Mouse (Mus musculus) neural tube, embryonic 12.5 days (tissue): ENCODE measurements at regions not wholly inside any gene's neighbourhood (a gene's known extent, or its start where the extent isn't known, plus 50 kb on each side); places are given as distances from the start of the nearest gene placed in this dataset.

ENCODE experiments used
- ATAC-seq: fragments of 200-750 bp; cut with Nextera tagmentation; 2 replicates; pipeline ENCODE4 v1.8.0; 2017; ENCODE audit warnings: low read depth, mild to moderate bottlenecking, moderate TSS enrichment, moderate library complexity; ENCODE audit not compliant: low FRiP score
- H3K27ac ChIP-seq: fragments of 300-500 bp; sonication (generic); 2 replicates; pipeline ENCODE4 v1.5.1; 2016
- H3K27me3 ChIP-seq: fragments of 300-500 bp; sonication (generic); replicated peaks from 2 replicates; pipeline ENCODE4 v1.6.1; 2016; ENCODE audit warnings: mild to moderate bottlenecking
- H3K36me3 ChIP-seq: fragments of 300-500 bp; sonication (generic); 2 replicates; pipeline ENCODE4 v1.6.1; 2016; ENCODE audit warnings: mild to moderate bottlenecking
- H3K4me1 ChIP-seq: fragments of 300-500 bp; sonication (generic); 2 replicates; pipeline ENCODE4 v1.6.1; 2016
- H3K4me2 ChIP-seq: fragments of 300-500 bp; sonication (generic); replicated peaks from 2 replicates; pipeline ENCODE4 v1.6.1; 2016; ENCODE audit warnings: mild to moderate bottlenecking
- H3K4me3 ChIP-seq: fragments of 300-500 bp; sonication (generic); 2 replicates; pipeline ENCODE4 v1.5.1; 2016
- H3K9ac ChIP-seq: fragments of 300-500 bp; sonication (generic); 2 replicates; pipeline ENCODE4 v1.6.1; 2016; ENCODE audit warnings: mild to moderate bottlenecking
- H3K9me3 ChIP-seq: fragments of 300-500 bp; sonication (generic); 2 replicates; pipeline ENCODE4 v1.6.1; 2016; ENCODE audit warnings: mild to moderate bottlenecking
- WGBS: fragments of 180-500 bp; shearing (Covaris S2); methylation state at CpG from one replicate; pipeline ENCODE4 v1.1.7; 2016; 5-methylcytosine and 5-hydroxymethylcytosine counted together

DNA sequence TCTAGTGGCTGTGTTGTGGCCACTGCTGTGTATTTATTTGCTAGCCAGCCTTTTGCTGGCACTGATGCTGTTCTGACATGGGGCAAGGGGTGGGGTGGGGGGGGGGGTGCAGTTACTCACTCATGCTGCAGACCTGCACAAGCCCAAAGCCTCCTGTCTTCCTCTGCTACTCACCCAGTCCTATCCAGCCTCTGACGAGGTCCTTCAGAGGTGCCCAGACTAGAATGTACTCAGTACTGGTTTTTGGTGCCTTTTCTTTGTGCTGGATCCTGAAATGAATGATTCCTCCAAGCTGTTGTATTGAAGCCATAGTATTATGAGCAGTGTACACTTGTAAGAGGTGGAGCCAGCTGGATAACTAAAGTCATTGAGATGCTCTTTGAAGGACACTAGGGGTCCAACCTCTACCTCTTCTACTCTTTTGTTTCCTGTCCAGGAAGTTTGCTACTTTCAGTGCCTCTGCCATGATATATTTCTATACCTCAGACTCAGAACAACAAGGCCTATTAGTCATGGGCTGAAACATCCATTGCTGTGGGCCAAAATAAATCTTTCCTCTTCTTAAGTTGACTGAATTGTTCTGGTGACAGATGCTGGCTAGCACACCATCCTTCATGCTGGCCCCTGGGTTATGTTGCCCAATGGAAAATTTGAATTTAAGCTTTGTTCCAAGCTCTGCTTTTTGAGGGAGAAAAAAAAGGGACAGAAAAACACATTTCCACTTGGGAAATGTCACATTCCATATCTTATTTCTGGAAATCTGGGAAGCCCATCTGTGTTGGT is 128.1 kb upstream of the Gas1 start:
- ATAC-seq: no peak; the same call in 1 of the 2 replicates
- Histone ChIP-seq H3K9ac (no peak overlapping the region), H3K27me3 (no peaks in the 10 kb centered on the region), H3K4me1 (peaks cover 9% of the 10 kb centered on the region), H3K9me3 (no peaks in the 10 kb centered on the region), H3K4me2 (no peak overlapping the region), H3K4me3 (no peak overlapping the region), H3K27ac (no peak overlapping the region), H3K36me3 (no peaks in the 10 kb centered on the region)
- WGBS: 19% methylated on average over 1 of the region's 1 CpGs

DNA sequence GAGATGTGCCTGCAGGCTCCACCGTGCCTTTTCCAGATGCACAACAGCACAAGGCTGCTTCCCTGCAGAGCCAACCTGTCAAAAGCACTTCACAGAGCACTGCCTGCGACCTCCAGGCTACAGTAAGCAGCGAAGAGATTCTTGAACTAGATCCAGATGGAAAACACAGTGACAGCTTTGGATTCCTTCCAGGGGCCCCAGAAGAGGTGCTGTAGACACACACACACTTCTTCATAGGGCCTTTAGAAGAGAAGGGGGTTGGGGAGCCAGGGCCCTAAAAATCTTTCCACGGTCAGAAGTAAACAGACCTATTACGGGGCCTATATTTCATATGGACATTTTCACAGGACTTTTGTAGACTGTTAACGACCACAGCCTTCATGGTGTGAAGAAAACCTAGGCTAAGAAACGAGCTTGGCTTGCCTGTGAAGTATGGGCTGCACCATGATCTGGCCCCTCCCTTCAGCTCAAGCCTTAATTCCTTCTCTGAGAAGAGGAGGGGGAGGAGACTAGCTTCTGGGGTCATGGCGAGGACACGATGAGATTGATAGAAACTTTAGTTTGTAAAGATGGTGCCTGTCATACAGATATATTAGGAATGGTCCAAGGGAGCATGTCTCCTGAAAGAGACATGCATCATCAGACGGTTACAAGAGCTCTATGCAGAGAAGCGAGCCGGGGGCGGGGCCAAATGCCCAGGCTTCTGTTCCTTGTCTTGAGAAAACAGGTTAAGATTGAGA is 131.1 kb upstream of the Gas1 start:
- Histone ChIP-seq H3K9me3 (no peaks in the 10 kb centered on the region), H3K4me3 (no peak overlapping the region), H3K27me3 (no peaks in the 10 kb centered on the region), H3K4me1 (peaks cover 9% of the 10 kb centered on the region), H3K27ac (no peak overlapping the region), H3K4me2 (no peak overlapping the region), H3K9ac (no peak overlapping the region), H3K36me3 (no peaks in the 10 kb centered on the region)
- WGBS: 46% methylated on average over 13 of the region's 13 CpGs
- peak; percentile 67; the same call in 1 of the 2 replicates for ATAC-seq

DNA sequence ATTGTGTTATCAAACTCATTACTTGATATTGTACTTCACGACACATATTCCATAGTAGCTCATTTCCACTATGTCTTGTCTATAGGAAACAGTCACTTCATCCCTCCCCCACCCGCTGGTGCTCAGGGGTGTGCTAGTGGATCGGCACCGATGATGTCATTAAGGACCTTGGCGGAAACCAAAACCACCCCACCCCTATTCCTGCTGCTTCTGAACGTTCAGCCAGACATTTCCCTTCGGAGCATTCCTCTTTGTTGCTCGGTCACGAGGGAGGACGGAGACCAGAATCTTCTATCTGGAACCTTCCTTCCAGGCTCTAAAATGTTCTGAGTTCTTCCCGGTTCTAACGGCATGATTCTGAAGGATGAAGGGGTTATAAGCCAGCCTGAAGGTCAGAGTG is 132.3 kb upstream of the Gas1 start:
- H3K4me2 ChIP-seq: no peak overlapping the region
- 93% methylated on average over 12 of the region's 12 CpGs for WGBS
- H3K27me3 ChIP-seq: no peaks in the 10 kb centered on the region
- no peaks in the 10 kb centered on the region for H3K9me3 ChIP-seq
- H3K36me3 ChIP-seq: no peaks in the 10 kb centered on the region
- no peak overlapping the region for H3K4me3 ChIP-seq
- no peak overlapping the region for H3K27ac ChIP-seq
- H3K4me1 ChIP-seq: peaks cover 9% of the 10 kb centered on the region
- ATAC-seq: no peak
- no peak overlapping the region for H3K9ac ChIP-seq

DNA sequence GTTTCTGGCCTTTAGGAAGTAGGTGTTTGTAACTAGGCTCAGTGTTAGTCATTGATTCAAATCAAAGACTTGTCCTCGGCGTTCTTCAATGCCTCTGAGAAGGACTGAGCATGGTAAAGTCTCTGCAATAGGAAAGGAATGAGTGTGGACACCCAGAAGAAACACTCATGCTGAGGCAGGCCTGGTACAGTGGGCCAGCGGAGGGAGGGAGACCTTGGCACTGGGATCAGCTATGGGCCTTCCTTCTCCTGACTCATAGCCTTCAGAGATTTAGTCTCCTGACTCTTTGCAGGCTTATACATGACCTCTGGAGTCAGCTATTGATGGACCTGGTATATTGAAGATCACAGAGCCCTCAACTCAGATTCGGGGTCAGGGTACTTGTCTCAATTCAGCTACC is 132.8 kb upstream of the Gas1 start:
- peaks cover 9% of the 10 kb centered on the region for H3K4me1 ChIP-seq
- H3K9ac ChIP-seq: no peak overlapping the region
- H3K27ac ChIP-seq: no peak overlapping the region
- no peaks in the 10 kb centered on the region for H3K9me3 ChIP-seq
- WGBS: 91% methylated on average over 4 of the region's 4 CpGs
- H3K4me2 ChIP-seq: no peak overlapping the region
- H3K4me3 ChIP-seq: no peak overlapping the region
- no peak for ATAC-seq
- no peaks in the 10 kb centered on the region for H3K36me3 ChIP-seq
- no peaks in the 10 kb centered on the region for H3K27me3 ChIP-seq

DNA sequence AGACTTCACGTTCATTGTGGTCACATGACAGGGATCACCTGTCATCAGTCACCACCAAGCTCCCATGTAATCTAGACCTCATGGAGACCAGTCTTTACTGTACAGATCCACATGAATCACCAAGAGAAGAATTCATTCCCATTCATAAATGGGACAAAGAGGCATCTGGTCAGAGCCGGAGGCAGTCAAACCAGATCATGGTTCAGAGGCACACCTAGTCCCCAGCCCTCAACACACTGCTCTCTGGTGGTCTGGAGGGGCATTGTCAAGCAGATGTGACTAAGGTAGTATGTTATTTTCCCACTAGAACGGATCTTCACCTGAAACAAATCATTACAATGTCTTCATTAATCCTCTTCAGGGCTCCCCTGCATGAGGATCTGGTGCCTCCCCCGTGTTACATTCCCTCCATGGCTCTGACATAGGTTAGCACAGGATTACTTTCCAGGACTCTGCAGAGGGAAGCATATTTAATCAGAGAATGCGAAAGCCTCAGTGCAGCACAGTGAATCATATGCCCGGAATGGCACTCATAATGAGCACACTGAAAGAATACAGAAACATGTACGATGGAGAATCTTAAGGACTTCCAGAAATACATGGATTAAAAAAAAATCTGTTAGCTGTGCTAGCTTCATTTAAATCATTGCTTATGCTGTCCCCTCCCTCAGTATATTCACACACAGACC is 135.4 kb upstream of the Gas1 start:
- H3K27ac ChIP-seq: no peak overlapping the region
- WGBS: 78% methylated on average over 7 of the region's 7 CpGs
- no peak overlapping the region for H3K4me3 ChIP-seq
- ATAC-seq: no peak
- H3K4me2 ChIP-seq: no peak overlapping the region
- H3K4me1 ChIP-seq: peaks cover 9% of the 10 kb centered on the region
- H3K9me3 ChIP-seq: no peaks in the 10 kb centered on the region
- H3K36me3 ChIP-seq: no peaks in the 10 kb centered on the region
- H3K27me3 ChIP-seq: no peaks in the 10 kb centered on the region
- H3K9ac ChIP-seq: no peak overlapping the region

GRCm38 (mm10) chr13:60318436-60319020 is 141.4 kb upstream of the Gas1 start:
- Histone ChIP-seq H3K4me1 (no peaks in the 10 kb centered on the region), H3K9ac (no peak overlapping the region), H3K4me2 (no peak overlapping the region), H3K27me3 (no peaks in the 10 kb centered on the region), H3K27ac (no peak overlapping the region), H3K36me3 (no peaks in the 10 kb centered on the region), H3K9me3 (no peaks in the 10 kb centered on the region), H3K4me3 (no peak overlapping the region)
- 82% methylated on average over 8 of the region's 8 CpGs for WGBS
- no peak for ATAC-seq

GRCm38 (mm10) chr13:60319268-60319667 is 142.1 kb upstream of the Gas1 start:
- Histone ChIP-seq H3K4me2 (no peak overlapping the region), H3K4me1 (no peaks in the 10 kb centered on the region), H3K9ac (no peak overlapping the region), H3K4me3 (no peak overlapping the region), H3K27me3 (no peaks in the 10 kb centered on the region), H3K27ac (no peak overlapping the region), H3K9me3 (no peaks in the 10 kb centered on the region), H3K36me3 (no peaks in the 10 kb centered on the region)
- WGBS: 83% methylated on average over 4 of the region's 4 CpGs
- no peak for ATAC-seq

DNA sequence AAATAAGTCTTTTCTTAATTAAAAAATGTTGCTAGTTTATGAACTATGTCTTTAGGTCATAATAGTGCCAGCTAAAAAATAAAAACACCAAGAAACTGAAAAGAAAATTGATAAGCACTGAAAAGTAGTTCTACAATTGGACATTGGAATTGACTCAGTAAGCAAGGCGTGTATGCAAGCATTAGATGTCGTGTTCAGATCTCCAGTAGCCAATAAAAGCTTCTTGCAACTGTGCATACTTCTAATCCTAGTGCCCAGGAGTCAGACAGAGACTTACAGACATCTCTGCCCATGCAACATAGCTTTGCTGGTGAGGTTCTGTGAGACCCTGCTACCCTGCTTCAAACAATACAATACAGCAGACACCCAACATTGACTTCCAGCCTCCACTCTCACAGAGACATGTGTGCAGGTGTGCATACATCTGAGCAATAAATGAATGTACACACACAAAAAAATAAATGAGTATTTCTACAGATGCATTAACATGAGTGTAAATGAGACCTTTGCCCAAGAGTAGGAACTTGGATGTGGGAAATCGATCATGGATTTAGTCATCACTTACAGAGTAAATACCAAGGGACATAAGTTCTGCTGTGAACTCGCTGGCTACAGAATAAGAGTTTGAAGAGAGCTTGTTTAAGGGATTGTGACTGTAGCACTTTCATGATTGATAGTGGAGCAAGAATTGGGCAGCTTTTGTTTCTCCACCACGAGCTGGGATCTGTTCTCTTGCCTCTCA is 142.9 kb upstream of the Gas1 start:
- H3K27me3 ChIP-seq: no peaks in the 10 kb centered on the region
- no peaks in the 10 kb centered on the region for H3K36me3 ChIP-seq
- no peaks in the 10 kb centered on the region for H3K4me1 ChIP-seq
- no peaks in the 10 kb centered on the region for H3K9me3 ChIP-seq
- ATAC-seq: no peak
- H3K4me2 ChIP-seq: no peak overlapping the region
- H3K27ac ChIP-seq: no peak overlapping the region
- no peak overlapping the region for H3K9ac ChIP-seq
- H3K4me3 ChIP-seq: no peak overlapping the region
- 67% methylated on average over 5 of the region's 5 CpGs for WGBS

DNA sequence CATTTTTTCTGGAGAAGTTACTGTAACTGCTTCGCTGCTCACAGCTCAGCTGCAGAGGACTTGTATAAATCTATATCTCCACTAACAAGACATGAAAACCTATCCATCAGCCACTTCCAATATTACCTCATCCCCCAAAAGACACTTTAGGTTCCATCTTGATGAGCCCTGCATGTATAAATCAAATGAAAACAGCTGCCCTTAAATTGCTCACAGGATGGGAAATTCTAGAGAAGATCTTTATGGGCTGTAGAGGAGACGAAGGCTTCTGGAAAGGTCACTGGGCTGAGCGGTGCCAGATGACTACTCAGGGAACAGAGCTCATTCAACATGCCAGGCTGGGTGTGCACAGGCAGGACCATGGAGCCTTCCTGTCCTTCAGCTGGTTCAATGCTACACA is 145.4 kb upstream of the Gas1 start:
- no peaks in the 10 kb centered on the region for H3K9me3 ChIP-seq
- H3K4me1 ChIP-seq: no peaks in the 10 kb centered on the region
- no peak for ATAC-seq
- 68% methylated on average over 3 of the region's 3 CpGs for WGBS
- no peak overlapping the region for H3K4me3 ChIP-seq
- H3K9ac ChIP-seq: no peak overlapping the region
- no peaks in the 10 kb centered on the region for H3K36me3 ChIP-seq
- no peaks in the 10 kb centered on the region for H3K27me3 ChIP-seq
- H3K27ac ChIP-seq: no peak overlapping the region
- no peak overlapping the region for H3K4me2 ChIP-seq

DNA sequence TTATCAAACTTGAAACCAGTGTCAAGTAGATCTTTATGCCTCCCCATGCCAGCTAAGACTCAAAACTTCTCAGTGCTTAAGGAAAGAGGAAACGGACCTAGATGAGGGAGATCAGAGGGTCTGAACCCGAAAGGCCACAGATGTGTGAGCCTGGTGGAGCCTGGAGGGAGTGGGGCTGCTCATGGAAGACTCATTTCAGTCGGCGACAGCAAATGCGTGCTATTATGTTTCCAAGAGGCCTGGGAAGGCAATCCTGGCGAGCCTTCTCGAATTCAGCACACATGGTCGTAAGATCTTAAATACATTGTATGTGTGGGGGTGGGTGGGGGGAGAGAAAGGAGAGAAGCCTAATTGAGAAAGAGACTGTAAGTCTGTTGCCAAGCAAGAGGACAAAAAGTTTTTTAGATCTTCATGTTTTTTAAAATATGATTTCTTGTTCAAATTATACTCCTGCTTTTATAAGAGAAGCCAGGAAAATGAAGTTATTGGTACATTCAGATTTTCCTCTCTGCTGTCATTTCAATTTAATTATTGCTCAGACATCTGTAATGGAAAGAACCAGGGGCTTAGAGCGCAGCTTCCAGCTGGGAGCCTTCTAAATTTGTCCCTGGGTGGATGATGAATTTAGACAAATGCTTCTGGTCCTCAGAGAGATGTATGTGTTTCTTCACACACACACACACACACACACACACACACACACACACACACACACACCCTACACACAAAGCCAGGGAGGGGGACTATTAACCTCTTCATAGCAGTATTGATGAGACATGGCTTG is 153.5 kb upstream of the Gas1 start:
- Histone ChIP-seq H3K36me3 (no peaks in the 10 kb centered on the region), H3K4me1 (no peaks in the 10 kb centered on the region), H3K9ac (no peak overlapping the region), H3K27me3 (no peaks in the 10 kb centered on the region), H3K27ac (no peak overlapping the region), H3K9me3 (no peaks in the 10 kb centered on the region), H3K4me2 (no peak overlapping the region), H3K4me3 (no peak overlapping the region)
- 71% methylated on average over 9 of the region's 9 CpGs for WGBS
- no peak for ATAC-seq

DNA sequence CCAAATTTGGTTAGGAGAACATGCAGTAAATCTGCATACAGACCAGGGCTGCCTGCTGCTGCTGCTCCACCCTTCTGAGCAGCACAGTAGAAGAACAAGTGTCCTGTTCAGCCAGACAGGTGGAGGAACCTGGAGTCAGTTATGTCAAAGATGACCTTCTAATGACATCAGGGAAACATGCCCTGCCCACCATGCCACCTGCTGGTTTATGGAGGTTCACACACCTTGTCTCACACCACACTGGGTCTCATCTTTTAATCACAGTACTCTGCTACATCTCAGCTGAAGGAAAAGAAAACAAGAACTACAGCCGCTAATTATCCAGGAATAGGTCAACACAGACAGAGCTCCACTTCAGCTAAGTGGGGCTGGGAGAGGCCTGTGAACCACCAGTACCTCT is 159.0 kb upstream of the Gas1 start:
- Histone ChIP-seq H3K4me1 (peaks cover 5% of the 10 kb centered on the region; the same call in 1 of the 2 replicates), H3K9ac (no peak overlapping the region), H3K9me3 (no peaks in the 10 kb centered on the region), H3K27ac (no peak overlapping the region), H3K36me3 (no peaks in the 10 kb centered on the region), H3K4me3 (no peak overlapping the region), H3K27me3 (no peaks in the 10 kb centered on the region), H3K4me2 (no peak overlapping the region)
- ATAC-seq: no peak
- 73% methylated on average over 1 of the region's 1 CpGs for WGBS
